Mouse (Mus musculus) liver, adult 2 months (tissue): ENCODE measurements around the gene Kctd19.

Experiments used
- CTCF ChIP-seq: fragments of 200-500 bp; IDR thresholded peaks from 2 replicates; pipeline ENCODE4 v1.5.1; 2011; ENCODE audit warnings: low read depth, low read length, control low read depth
- POLR2A ChIP-seq: fragments of 200-500 bp; IDR thresholded peaks from 2 replicates; pipeline ENCODE4 v1.6.1; 2011; ENCODE audit warnings: low read length, control low read depth; ENCODE audit not compliant: insufficient read depth; ENCODE audit errors: extremely low read depth

DNA sequence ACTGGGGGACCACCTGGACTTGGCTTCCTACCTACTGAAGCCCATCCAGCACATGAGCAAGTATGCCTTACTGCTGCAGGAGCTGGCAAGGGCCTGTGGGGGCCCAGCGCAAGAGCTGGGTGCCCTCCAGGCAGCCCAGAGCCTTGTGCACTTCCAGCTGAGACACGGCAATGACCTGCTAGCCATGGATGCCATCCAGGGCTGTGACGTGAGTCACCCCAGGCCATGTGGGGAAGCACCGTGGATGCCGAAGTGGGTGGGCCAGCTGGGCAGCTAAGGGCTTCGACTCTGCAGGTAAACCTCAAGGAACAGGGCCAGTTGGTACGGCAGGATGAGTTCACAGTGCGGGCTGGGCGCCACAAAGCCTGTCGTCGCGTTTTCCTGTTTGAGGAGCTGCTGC, 33.0 kb downstream of the Kctd19 start:
- TF ChIP-seq CTCF, result no peak
- TF ChIP-seq POLR2A, result no peak
